Mouse (Mus musculus) limb, embryonic 14.5 days (tissue): ENCODE results near the gene Ccdc153. TPM values are rescaled to one million over a fixed set of nuclear protein-coding genes. Genes with fewer than 3 reads are reported as not detected.

Experiments
- ATAC-seq: fragments of 200-750 bp; cut with Nextera tagmentation; 2 replicates; pipeline ENCODE4 v1.8.0; 2017; ENCODE audit warnings: low read depth, moderate number of reproducible peaks, moderate TSS enrichment; ENCODE audit not compliant: low FRiP score
- DNase-seq: peaks from one replicate; pipeline ENCODE4 v3.0.0-alpha.2; 2015; ENCODE audit warnings: low spot score
- H3K27ac ChIP-seq: fragments of 300-500 bp; sonication (generic); replicated peaks from 2 replicates; pipeline ENCODE4 v1.5.1; 2014; ENCODE audit warnings: low read depth, mild to moderate bottlenecking, low read length, moderate library complexity, mixed read lengths
- H3K27me3 ChIP-seq: fragments of 300-500 bp; sonication (generic); 2 replicates; pipeline ENCODE4 v1.6.1; 2014; ENCODE audit warnings: low read length, mixed read lengths; ENCODE audit not compliant: control insufficient read depth, insufficient read depth
- H3K36me3 ChIP-seq: fragments of 300-500 bp; sonication (generic); 2 replicates; pipeline ENCODE4 v1.6.1; 2014; ENCODE audit warnings: mild to moderate bottlenecking, low read length, moderate library complexity, mixed read lengths; ENCODE audit not compliant: control insufficient read depth, insufficient read depth
- H3K4me1 ChIP-seq: fragments of 300-500 bp; sonication (generic); 2 replicates; pipeline ENCODE4 v1.6.1; 2014; ENCODE audit warnings: antibody characterized with exemption, low read length, mixed read lengths; ENCODE audit not compliant: control insufficient read depth, insufficient read depth
- H3K4me2 ChIP-seq: fragments of 300-500 bp; sonication (generic); replicated peaks from 2 replicates; pipeline ENCODE4 v1.6.1; 2014; ENCODE audit warnings: low read depth, mild to moderate bottlenecking, low read length, moderate library complexity; ENCODE audit not compliant: severe bottlenecking
- H3K4me3 ChIP-seq: fragments of 300-500 bp; sonication (generic); replicated peaks from 2 replicates; pipeline ENCODE4 v1.5.1; 2014; ENCODE audit warnings: low read length
- H3K9ac ChIP-seq: fragments of 300-500 bp; sonication (generic); 2 replicates; pipeline ENCODE4 v1.6.1; 2014; ENCODE audit warnings: mild to moderate bottlenecking, low read depth, low read length, moderate library complexity; ENCODE audit not compliant: severe bottlenecking
- H3K9me3 ChIP-seq: fragments of 300-500 bp; sonication (generic); 2 replicates; pipeline ENCODE4 v1.6.1; 2016; ENCODE audit warnings: low read length; ENCODE audit not compliant: control insufficient read depth
- POLR2A ChIP-seq: fragments of 200-500 bp; IDR thresholded peaks from 2 replicates; pipeline ENCODE4 v1.8.0; 2012; ENCODE audit warnings: inconsistent platforms, mild to moderate bottlenecking, moderate library complexity, borderline replicate concordance; ENCODE audit not compliant: insufficient read depth, insufficient read length; ENCODE audit errors: extremely low read depth
- WGBS: fragments of 180-500 bp; shearing (Covaris S2); extraction: QIAGEN DNeasy Blood & Tissue Kit; methylation state at CpG from one replicate; pipeline ENCODE4 v1.1.7; 2014; 5-methylcytosine and 5-hydroxymethylcytosine counted together
- polyA plus RNA-seq, 2 experiments: library from polyadenylated mRNA; depleted of rRNA in 1 of 2; stranded (reverse) in 1 of 2; unstranded in 1 of 2; fragments of >200 nt; fragmentation: Nextera tagmentation in 1 of 2; extraction: Ambion mirVana in 1 of 2; gene quantifications; 2 replicates each; pipeline versions ENCODE4 v1.2.1 to v1.2.3; 2012 to 2014

The Ccdc153 gene
- polyA plus RNA-seq, 2 experiments = not detected

GRCm38 (mm10) chr9:44240911-44241310 lies 435 bp downstream of the Ccdc153 start:
- TF ChIP-seq POLR2A = no peak
- Histone ChIP-seq H3K4me2 (no peak overlapping the region), H3K36me3 (no peaks in the 10 kb centered on the region), H3K27me3 (no peaks in the 10 kb centered on the region), H3K9ac (no peak overlapping the region), H3K4me3 (no peak overlapping the region), H3K9me3 (no peaks in the 10 kb centered on the region), H3K27ac (no peak overlapping the region), H3K4me1 (no peaks in the 10 kb centered on the region)
- no peak for ATAC-seq
- DNase-seq = no peak
- WGBS = 64% methylated on average over 5 of the region's 5 CpGs

- WGBS = 70% methylated on average over 9 of the region's 9 CpGs
Measured at GRCm38 (mm10) chr9:44241418-44241817, 942 bp downstream of the Ccdc153 start.

GRCm38 (mm10) chr9:44243621-44244020 lies 3.1 kb downstream of the Ccdc153 start:
- TF ChIP-seq POLR2A = no peak
- no peaks in the 10 kb centered on the region for H3K27me3 ChIP-seq
- ATAC-seq (no peak), DNase-seq (no peak)
- H3K36me3 ChIP-seq = no peaks in the 10 kb centered on the region
- no peaks in the 10 kb centered on the region for H3K4me1 ChIP-seq
- no peak overlapping the region for H3K27ac ChIP-seq
- H3K9ac ChIP-seq = no peak overlapping the region
- no peak overlapping the region for H3K4me2 ChIP-seq
- no peaks in the 10 kb centered on the region for H3K9me3 ChIP-seq
- WGBS = 56% methylated on average over 2 of the region's 2 CpGs
- H3K4me3 ChIP-seq = no peak overlapping the region

More at GRCm38 (mm10) chr9:44241418-44241817, 942 bp downstream of the Ccdc153 start:
- H3K27ac ChIP-seq = no peak overlapping the region
- no peak for DNase-seq
- H3K36me3 ChIP-seq = no peaks in the 10 kb centered on the region
- no peaks in the 10 kb centered on the region for H3K9me3 ChIP-seq
- H3K4me3 ChIP-seq = no peak overlapping the region
- H3K4me1 ChIP-seq = no peaks in the 10 kb centered on the region
- no peaks in the 10 kb centered on the region for H3K27me3 ChIP-seq
- TF ChIP-seq POLR2A = no peak
- no peak for ATAC-seq
- no peak overlapping the region for H3K9ac ChIP-seq
- no peak overlapping the region for H3K4me2 ChIP-seq

- no peak overlapping the region for H3K9ac ChIP-seq
- 82% methylated on average over 6 of the region's 6 CpGs for WGBS
- no peaks in the 10 kb centered on the region for H3K27me3 ChIP-seq
- H3K4me3 ChIP-seq = no peak overlapping the region
- ATAC-seq (no peak), DNase-seq (no peak)
- no peaks in the 10 kb centered on the region for H3K36me3 ChIP-seq
- no peaks in the 10 kb centered on the region for H3K4me1 ChIP-seq
- TF ChIP-seq POLR2A = no peak
- H3K4me2 ChIP-seq = no peak overlapping the region
- H3K9me3 ChIP-seq = no peaks in the 10 kb centered on the region
- no peak overlapping the region for H3K27ac ChIP-seq
Measured at GRCm38 (mm10) chr9:44247907-44248306, 7.4 kb downstream of the Ccdc153 start.

GRCm38 (mm10) chr9:44249181-44250146 lies 9.0 kb downstream of the Ccdc153 start:
- Histone ChIP-seq H3K9me3 (no peaks in the 10 kb centered on the region), H3K27ac (no peak overlapping the region), H3K36me3 (no peaks in the 10 kb centered on the region), H3K4me1 (peaks cover 5% of the 10 kb centered on the region; the same call in 1 of the 2 replicates), H3K27me3 (no peaks in the 10 kb centered on the region), H3K9ac (no peak overlapping the region), H3K4me3 (no peak overlapping the region), H3K4me2 (no peak overlapping the region)
- WGBS = 47% methylated on average over 26 of the region's 26 CpGs
- ATAC-seq = no peak
- DNase-seq = no peak
- no peak for TF ChIP-seq POLR2A
